ENCODE assay signal across 8 mouse cellular contexts in the genomic region with DNA sequence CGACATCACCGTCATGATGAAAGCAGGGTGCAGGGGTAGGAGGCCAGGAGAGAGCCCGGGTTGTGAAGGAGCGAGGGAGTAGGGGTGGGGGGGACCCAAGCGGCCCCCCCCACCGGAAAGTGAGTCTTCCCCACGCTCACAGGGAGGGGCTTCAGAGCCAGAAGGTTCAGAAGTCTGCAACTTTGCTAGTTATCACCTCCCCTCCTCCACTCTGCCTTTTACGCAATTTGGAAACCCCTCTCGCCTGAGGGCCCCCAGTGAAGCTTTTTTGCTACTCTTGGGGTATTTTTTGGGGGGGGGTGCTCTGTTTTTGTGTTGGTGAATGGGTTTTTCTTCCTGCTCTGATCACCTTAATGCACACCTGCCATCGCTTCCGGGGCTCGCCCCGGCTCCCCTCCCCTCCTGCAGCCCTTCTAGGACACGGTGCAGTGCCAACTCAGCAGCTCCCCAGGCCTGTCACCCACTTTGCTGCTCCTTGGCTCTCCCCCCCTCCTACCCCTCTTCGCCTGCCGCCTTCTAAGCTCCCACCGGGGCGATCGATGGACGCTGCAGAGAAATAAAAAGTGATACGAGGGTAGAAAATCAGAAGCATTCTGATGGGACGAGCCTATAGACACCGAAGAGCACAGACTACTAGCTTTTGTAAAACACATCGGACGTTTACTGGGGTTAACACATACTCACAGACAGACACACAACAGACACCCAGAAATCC. TPM values are rescaled to one million over a fixed set of nuclear protein-coding genes. Genes with fewer than 3 reads are reported as not detected.
A peak's percentile ranks its signal among the peaks of the same experiment; 100 is the strongest.
DNase-seq lines count a peak whose midpoint lies in the region; ATAC-seq and TF ChIP-seq lines count a peak whose summit lies in the region.

No protein-coding gene starts in this region.

- 0 out of 2 replicates have a peak, but pooled peaks have one; percentile 31 for ATAC-seq in kidney, postnatal 0 days (replicated peaks; ENCODE audit: low FRiP score, low read depth)
- 0 out of 2 replicates have a peak, but pooled peaks have one; percentile 12 for ATAC-seq in forebrain, embryonic 15.5 days (replicated peaks)

- H3K27ac ChIP-seq in kidney, postnatal 0 days = no peak overlapping the region
- H3K27ac ChIP-seq in forebrain, embryonic 15.5 days (replicated peaks) = 0 out of 2 replicates have a peak overlapping the region, but pooled peaks have one; percentile 23
- no peak overlapping the region; the same call in 1 of the 2 replicates for H3K27ac ChIP-seq in midbrain, embryonic 10.5 days (replicated peaks)

- H3K36me3 ChIP-seq in kidney, postnatal 0 days (ENCODE audit: insufficient read depth, low read length) = no peaks in the 10 kb centered on the region
- no peaks in the 10 kb centered on the region for H3K36me3 ChIP-seq in forebrain, embryonic 15.5 days
- no peaks in the 10 kb centered on the region for H3K36me3 ChIP-seq in midbrain, embryonic 10.5 days

- peaks cover 49% of the 10 kb centered on the region for H3K27me3 ChIP-seq in kidney, postnatal 0 days (ENCODE audit: insufficient read depth, low read length)
- H3K27me3 ChIP-seq in forebrain, embryonic 15.5 days = peaks cover 35% of the 10 kb centered on the region
- H3K27me3 ChIP-seq in midbrain, embryonic 10.5 days (ENCODE audit: low read depth, poor library complexity, severe bottlenecking) = peaks cover 96% of the 10 kb centered on the region

- DNase-seq in kidney, postnatal 0 days (ENCODE audit: low spot score) = no peak
- no peak for DNase-seq in kidney, postnatal 10 days
- DNase-seq in cerebellum, adult 9-10 months = peak; percentile 75
- DNase-seq in midbrain, embryonic 10.5 days (ENCODE audit: low spot score) = peak; percentile 31
- DNase-seq in spleen, adult 18-20 months = no peak
- no peak for DNase-seq in frontal cortex, postnatal 14 days (ENCODE audit: low spot score in 2 of 2)
- no peak for DNase-seq in testis, postnatal 14 days (ENCODE audit: low spot score)

- peak overlapping the region; percentile 90 for H3K4me2 ChIP-seq in kidney, postnatal 0 days (ENCODE audit: low read length)
- H3K4me2 ChIP-seq in forebrain, embryonic 15.5 days (replicated peaks) = peak overlapping the region; percentile 97

- 1% methylated on average over 22 of the region's 25 CpGs for WGBS in kidney, postnatal 0 days
- under 1% methylated on average over 25 of the region's 25 CpGs for WGBS in forebrain, embryonic 15.5 days
- WGBS in midbrain, embryonic 10.5 days = under 1% methylated on average over 25 of the region's 25 CpGs

- peaks cover 29% of the 10 kb centered on the region for H3K4me1 ChIP-seq in kidney, postnatal 0 days (replicated peaks; ENCODE audit: insufficient read depth, low read length)
- peaks cover 31% of the 10 kb centered on the region for H3K4me1 ChIP-seq in forebrain, embryonic 15.5 days
- H3K4me1 ChIP-seq in midbrain, embryonic 10.5 days = peaks cover 54% of the 10 kb centered on the region

- H3K4me3 ChIP-seq in kidney, postnatal 0 days (replicated peaks; ENCODE audit: low read depth, low read length) = peak overlapping the region; percentile 39
- peak overlapping the region; percentile 68 for H3K4me3 ChIP-seq in forebrain, embryonic 15.5 days
- peak overlapping the region; percentile 65 for H3K4me3 ChIP-seq in midbrain, embryonic 10.5 days

- no peak overlapping the region for H3K9ac ChIP-seq in kidney, postnatal 0 days (ENCODE audit: low read depth, low read length)
- H3K9ac ChIP-seq in forebrain, embryonic 15.5 days (replicated peaks) = peak overlapping the region; percentile 53

- H3K9me3 ChIP-seq in kidney, postnatal 0 days (replicated peaks; ENCODE audit: low read length) = no peaks in the 10 kb centered on the region
- no peaks in the 10 kb centered on the region for H3K9me3 ChIP-seq in forebrain, embryonic 15.5 days
- no peaks in the 10 kb centered on the region for H3K9me3 ChIP-seq in midbrain, embryonic 10.5 days (replicated peaks)

- no peak for TF ChIP-seq CTCF in kidney, postnatal 0 days (IDR thresholded peaks at IDR 0.05; ENCODE audit: low read depth)

RNA-seq across cellular contexts. Expression of a gene that starts 2.7 kb away (rescaled TPM):
- 0.24 and 0.29 TPM in 2 replicates for polyA plus RNA-seq in kidney, postnatal 0 days (2015; fragmentation: Nextera tagmentation; extraction: Ambion mirVana)
- polyA plus RNA-seq in forebrain, embryonic 15.5 days (2015; fragmentation: Nextera tagmentation; extraction: Ambion mirVana) = 4.8 and 4.9 TPM in 2 replicates
- polyA plus RNA-seq in midbrain, embryonic 10.5 days (2016; fragmentation: Nextera tagmentation; extraction: Ambion mirVana) = 1.9 and 2.5 TPM in 2 replicates

Comparison
In these comparisons a context has a peak if more than half of its experiments do, and no peak if none do; other contexts are left out.
1. DNase-seq: peak in cerebellum, adult 9-10 months (single experiment) and midbrain, embryonic 10.5 days (single experiment); none in kidney, postnatal 0 days (single experiment), kidney, postnatal 10 days (single experiment), spleen, adult 18-20 months (0 of 2), frontal cortex, postnatal 14 days (0 of 2) and testis, postnatal 14 days (single experiment).
2. Peak in every context shown above with its lines, with median percentiles within 50 percentile points of each other: H3K4me3 ChIP-seq.